Mouse (Mus musculus) neural tube, embryonic 13.5 days (tissue): ENCODE results near the gene Rhebl1. TPM values are rescaled to one million over a fixed set of nuclear protein-coding genes. Genes with fewer than 3 reads are reported as not detected.

Experiments used
- ATAC-seq: fragments of 200-750 bp; cut with Nextera tagmentation; 2 replicates; pipeline ENCODE4 v1.8.0; 2017; ENCODE audit warnings: low read depth, mild to moderate bottlenecking, moderate TSS enrichment, moderate library complexity
- H3K27ac ChIP-seq: fragments of 300-500 bp; sonication (generic); replicated peaks from 2 replicates; pipeline ENCODE4 v1.5.1; 2015; ENCODE audit warnings: moderate library complexity, mild to moderate bottlenecking, inconsistent platforms
- H3K27me3 ChIP-seq: fragments of 300-500 bp; sonication (generic); 2 replicates; pipeline ENCODE4 v1.6.1; 2015; ENCODE audit warnings: mild to moderate bottlenecking, inconsistent platforms
- H3K36me3 ChIP-seq: fragments of 300-500 bp; sonication (generic); 2 replicates; pipeline ENCODE4 v1.6.1; 2015; ENCODE audit warnings: mild to moderate bottlenecking, inconsistent platforms
- H3K4me1 ChIP-seq: fragments of 300-500 bp; sonication (generic); replicated peaks from 2 replicates; pipeline ENCODE4 v1.6.1; 2015; ENCODE audit warnings: inconsistent platforms
- H3K4me2 ChIP-seq: fragments of 300-500 bp; sonication (generic); 2 replicates; pipeline ENCODE4 v1.6.1; 2015; ENCODE audit warnings: inconsistent platforms, mild to moderate bottlenecking, moderate library complexity
- H3K4me3 ChIP-seq: fragments of 300-500 bp; sonication (generic); 2 replicates; pipeline ENCODE4 v1.5.1; 2015; ENCODE audit warnings: mild to moderate bottlenecking, inconsistent platforms
- H3K9ac ChIP-seq: fragments of 300-500 bp; sonication (generic); 2 replicates; pipeline ENCODE4 v1.6.1; 2015; ENCODE audit warnings: moderate library complexity, mild to moderate bottlenecking, inconsistent platforms
- H3K9me3 ChIP-seq: fragments of 300-500 bp; sonication (generic); 2 replicates; pipeline ENCODE4 v1.6.1; 2016; ENCODE audit warnings: inconsistent platforms
- WGBS: fragments of 180-500 bp; shearing (Covaris S2); methylation state at CpG from one replicate; pipeline ENCODE4 v1.1.7; 2015; 5-methylcytosine and 5-hydroxymethylcytosine counted together
- polyA plus RNA-seq: library from polyadenylated mRNA; unstranded; fragments of >200 nt; fragmentation: Nextera tagmentation; extraction: Ambion mirVana; gene quantifications from 2 replicates; pipeline ENCODE4 v1.2.1, GENCODE M21; 2015

Gene Rhebl1
- polyA plus RNA-seq, 1 experiment from 2014 or later, result 33.3 TPM

DNA sequence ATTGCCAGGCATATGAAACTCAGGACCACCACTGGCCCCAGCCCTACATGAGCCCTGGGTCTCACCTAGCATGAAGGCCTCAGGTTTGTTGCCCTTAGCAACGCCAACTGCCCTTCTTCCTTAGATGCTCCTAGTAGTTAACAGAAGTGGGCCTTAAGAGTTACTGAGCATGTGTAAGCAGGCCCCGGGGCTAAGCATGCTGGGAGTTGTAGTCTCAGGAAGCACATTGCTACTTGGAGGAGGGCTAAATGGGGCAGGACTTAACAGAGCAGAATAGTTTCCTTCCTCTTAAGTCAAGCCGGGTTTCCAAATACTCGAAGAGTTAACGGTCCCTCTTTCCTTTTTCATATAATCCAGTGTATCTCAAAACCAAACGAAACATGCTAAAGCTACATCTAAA, 27.0 kb downstream of the Rhebl1 start:
- Histone ChIP-seq H3K36me3 (peaks cover 44% of the 10 kb centered on the region), H3K27me3 (no peaks in the 10 kb centered on the region), H3K4me3 (peak overlapping the region; percentile 98; the same call in 1 of the 2 replicates), H3K4me2 (peak overlapping the region; percentile 100), H3K4me1 (peaks cover 42% of the 10 kb centered on the region), H3K9me3 (no peaks in the 10 kb centered on the region), H3K9ac (peak overlapping the region; percentile 99; the same call in 1 of the 2 replicates), H3K27ac (no peak overlapping the region)
- 80% methylated on average over 6 of the region's 6 CpGs for WGBS
- ATAC-seq, result no peak

DNA sequence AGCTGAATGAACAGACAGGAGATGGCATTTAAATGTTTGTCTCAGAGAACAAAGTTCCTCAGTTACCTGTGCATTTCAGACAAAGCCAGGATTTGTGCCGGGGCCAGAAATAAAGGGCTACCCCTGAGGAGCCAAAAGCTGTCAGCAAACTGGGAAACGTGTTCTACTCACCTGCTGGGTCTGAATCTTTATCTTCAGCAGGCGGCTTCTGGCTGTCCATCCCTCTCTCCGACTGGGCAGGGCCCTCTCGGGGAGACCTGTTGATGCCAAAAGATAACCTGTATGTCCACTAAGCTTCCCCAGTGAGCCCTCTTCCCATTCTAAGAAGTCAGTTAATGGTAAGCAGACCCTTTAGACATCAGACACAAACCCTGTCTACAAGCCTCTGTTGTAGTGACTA, 27.8 kb downstream of the Rhebl1 start:
- H3K4me3 ChIP-seq, result no peak overlapping the region
- 91% methylated on average over 5 of the region's 5 CpGs for WGBS
- no peak overlapping the region for H3K27ac ChIP-seq
- H3K4me2 ChIP-seq, result no peak overlapping the region
- H3K4me1 ChIP-seq, result peaks cover 42% of the 10 kb centered on the region
- no peaks in the 10 kb centered on the region for H3K9me3 ChIP-seq
- no peak for ATAC-seq
- H3K36me3 ChIP-seq, result peaks cover 52% of the 10 kb centered on the region
- no peaks in the 10 kb centered on the region for H3K27me3 ChIP-seq
- no peak overlapping the region for H3K9ac ChIP-seq

GRCm38 (mm10) chr15:98865771-98866170, 28.6 kb downstream of the Rhebl1 start:
- WGBS, result 94% methylated on average over 8 of the region's 8 CpGs
- no peak overlapping the region for H3K27ac ChIP-seq
- H3K36me3 ChIP-seq, result peaks cover 60% of the 10 kb centered on the region
- H3K4me3 ChIP-seq, result no peak overlapping the region
- no peak overlapping the region for H3K9ac ChIP-seq
- ATAC-seq, result no peak
- H3K27me3 ChIP-seq, result no peaks in the 10 kb centered on the region
- no peak overlapping the region for H3K4me2 ChIP-seq
- H3K4me1 ChIP-seq, result peaks cover 42% of the 10 kb centered on the region
- H3K9me3 ChIP-seq, result no peaks in the 10 kb centered on the region

- Histone ChIP-seq H3K4me2 (no peak overlapping the region), H3K4me3 (no peak overlapping the region), H3K4me1 (peaks cover 34% of the 10 kb centered on the region), H3K27me3 (no peaks in the 10 kb centered on the region), H3K36me3 (peaks cover 68% of the 10 kb centered on the region), H3K27ac (no peak overlapping the region), H3K9me3 (no peaks in the 10 kb centered on the region), H3K9ac (no peak overlapping the region)
- 96% methylated on average over 6 of the region's 6 CpGs for WGBS
- no peak for ATAC-seq
Measured at GRCm38 (mm10) chr15:98864951-98865350, 29.4 kb downstream of the Rhebl1 start.

- Histone ChIP-seq H3K4me3 (no peak overlapping the region), H3K4me1 (peaks cover 20% of the 10 kb centered on the region), H3K36me3 (peaks cover 82% of the 10 kb centered on the region), H3K27me3 (no peaks in the 10 kb centered on the region), H3K9me3 (no peaks in the 10 kb centered on the region), H3K4me2 (no peak overlapping the region), H3K9ac (no peak overlapping the region), H3K27ac (no peak overlapping the region)
- 91% methylated on average over 12 of the region's 12 CpGs for WGBS
- ATAC-seq, result no peak
Measured at GRCm38 (mm10) chr15:98863451-98863958, 30.8 kb downstream of the Rhebl1 start.

DNA sequence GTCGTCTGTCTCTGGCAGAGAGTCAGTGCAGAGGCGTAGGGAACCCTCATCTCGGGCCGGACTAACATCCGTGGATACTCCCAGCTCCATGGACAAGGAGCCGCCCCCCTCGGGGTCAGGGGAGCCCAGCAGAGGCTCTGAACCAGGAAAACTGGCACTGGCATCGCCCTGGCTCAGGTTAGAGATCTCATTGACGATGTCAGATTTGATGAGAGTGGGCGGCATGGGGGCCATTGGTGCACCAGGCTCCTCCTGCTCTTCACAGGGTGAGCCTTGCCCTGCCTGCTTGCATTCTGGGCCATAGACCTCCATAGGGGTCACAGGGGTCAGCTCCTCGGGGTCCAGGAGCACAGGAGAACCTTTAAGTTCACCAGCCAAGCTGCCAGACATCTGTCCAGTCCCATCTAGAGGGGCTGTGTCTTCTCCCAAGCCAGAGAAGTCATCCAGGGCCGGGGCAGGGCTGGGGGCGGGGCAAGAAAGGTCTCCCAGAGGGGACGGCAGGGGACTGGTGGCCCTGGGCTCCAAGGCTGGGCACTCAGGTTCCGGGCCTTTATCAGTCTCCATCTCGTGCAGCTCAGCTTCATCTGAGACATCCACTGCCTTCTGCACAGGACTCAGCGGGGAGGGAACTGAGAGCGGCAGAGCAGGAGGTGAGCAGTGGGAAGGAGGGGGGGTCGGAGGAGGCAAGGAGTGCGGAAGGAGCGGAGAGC, 32.5 kb downstream of the Rhebl1 start:
- H3K36me3 ChIP-seq, result peaks cover 99% of the 10 kb centered on the region
- no peak for ATAC-seq
- no peak overlapping the region for H3K27ac ChIP-seq
- H3K9ac ChIP-seq, result no peak overlapping the region
- no peaks in the 10 kb centered on the region for H3K9me3 ChIP-seq
- no peaks in the 10 kb centered on the region for H3K27me3 ChIP-seq
- peaks cover 3% of the 10 kb centered on the region for H3K4me1 ChIP-seq
- no peak overlapping the region for H3K4me2 ChIP-seq
- WGBS, result 88% methylated on average over 21 of the region's 21 CpGs
- H3K4me3 ChIP-seq, result no peak overlapping the region

GRCm38 (mm10) chr15:98860921-98861320, 33.4 kb downstream of the Rhebl1 start:
- H3K4me2 ChIP-seq, result no peak overlapping the region
- H3K9me3 ChIP-seq, result no peaks in the 10 kb centered on the region
- no peak overlapping the region for H3K9ac ChIP-seq
- no peak for ATAC-seq
- 94% methylated on average over 18 of the region's 18 CpGs for WGBS
- H3K4me1 ChIP-seq, result no peaks in the 10 kb centered on the region
- H3K27me3 ChIP-seq, result no peaks in the 10 kb centered on the region
- H3K27ac ChIP-seq, result no peak overlapping the region
- H3K36me3 ChIP-seq, result peaks cover 100% of the 10 kb centered on the region
- no peak overlapping the region for H3K4me3 ChIP-seq

DNA sequence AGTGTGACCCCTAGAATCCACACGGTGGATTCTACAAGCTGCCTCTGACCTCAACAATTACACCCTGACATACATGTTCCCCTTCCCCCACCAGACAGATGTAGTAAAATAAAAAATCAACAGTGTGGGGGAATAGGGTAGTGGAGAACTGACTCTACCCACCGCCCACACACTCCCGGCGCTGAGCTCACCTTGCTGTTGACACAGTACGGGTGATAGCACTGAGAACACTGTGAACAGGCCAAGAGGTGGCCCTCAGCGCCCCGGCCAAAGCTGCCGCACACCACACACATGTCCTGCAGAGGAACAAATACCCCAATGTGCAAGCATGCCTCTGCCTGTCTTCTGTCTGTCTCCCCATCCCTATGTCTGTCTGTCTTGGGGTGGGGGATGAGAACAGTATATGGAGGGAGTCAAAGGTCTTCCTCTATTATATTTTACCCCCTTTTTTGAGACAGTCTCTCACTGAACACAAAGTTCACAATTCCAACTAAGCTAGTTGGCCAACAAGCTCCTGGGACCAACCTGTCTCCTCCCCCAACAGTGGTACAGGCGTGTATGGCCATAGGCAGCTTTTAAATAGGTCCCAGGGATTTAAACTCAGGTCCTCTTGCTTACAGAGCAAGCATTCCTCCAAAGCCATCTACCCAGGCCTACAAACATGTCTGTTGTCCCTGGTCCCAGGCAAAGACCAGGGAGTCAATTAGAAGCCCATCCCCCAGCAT, 34.9 kb downstream of the Rhebl1 start:
- Histone ChIP-seq H3K36me3 (peaks cover 100% of the 10 kb centered on the region), H3K4me1 (no peaks in the 10 kb centered on the region), H3K27ac (no peak overlapping the region), H3K4me3 (no peak overlapping the region), H3K27me3 (no peaks in the 10 kb centered on the region), H3K9me3 (no peaks in the 10 kb centered on the region), H3K4me2 (no peak overlapping the region), H3K9ac (no peak overlapping the region)
- 83% methylated on average over 9 of the region's 9 CpGs for WGBS
- no peak for ATAC-seq

DNA sequence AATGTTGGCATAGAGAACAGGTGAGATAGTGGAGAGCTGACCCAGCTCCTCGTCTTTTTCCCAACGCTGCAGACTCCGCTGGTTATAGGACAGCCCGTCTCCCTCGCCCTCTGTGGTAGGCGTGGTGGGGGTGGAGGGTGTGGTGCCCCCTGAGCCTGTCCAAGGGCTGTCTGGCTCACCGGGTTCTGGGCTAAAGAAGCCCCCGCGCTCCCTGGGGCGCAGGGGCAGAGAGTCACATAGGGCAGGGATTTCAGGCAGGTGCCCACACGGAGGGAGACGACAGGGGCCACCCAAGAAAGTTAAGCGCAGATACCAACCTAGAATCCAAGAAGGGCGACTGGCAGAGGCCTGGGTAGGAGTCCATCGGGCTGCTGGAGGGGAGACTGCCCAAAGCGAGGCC, 40.1 kb downstream of the Rhebl1 start:
- no peak overlapping the region for H3K4me3 ChIP-seq
- peaks cover 100% of the 10 kb centered on the region for H3K36me3 ChIP-seq
- 93% methylated on average over 16 of the region's 16 CpGs for WGBS
- H3K27ac ChIP-seq, result no peak overlapping the region
- no peaks in the 10 kb centered on the region for H3K9me3 ChIP-seq
- ATAC-seq, result no peak
- H3K4me2 ChIP-seq, result no peak overlapping the region
- H3K4me1 ChIP-seq, result no peaks in the 10 kb centered on the region
- no peaks in the 10 kb centered on the region for H3K27me3 ChIP-seq
- H3K9ac ChIP-seq, result no peak overlapping the region

DNA sequence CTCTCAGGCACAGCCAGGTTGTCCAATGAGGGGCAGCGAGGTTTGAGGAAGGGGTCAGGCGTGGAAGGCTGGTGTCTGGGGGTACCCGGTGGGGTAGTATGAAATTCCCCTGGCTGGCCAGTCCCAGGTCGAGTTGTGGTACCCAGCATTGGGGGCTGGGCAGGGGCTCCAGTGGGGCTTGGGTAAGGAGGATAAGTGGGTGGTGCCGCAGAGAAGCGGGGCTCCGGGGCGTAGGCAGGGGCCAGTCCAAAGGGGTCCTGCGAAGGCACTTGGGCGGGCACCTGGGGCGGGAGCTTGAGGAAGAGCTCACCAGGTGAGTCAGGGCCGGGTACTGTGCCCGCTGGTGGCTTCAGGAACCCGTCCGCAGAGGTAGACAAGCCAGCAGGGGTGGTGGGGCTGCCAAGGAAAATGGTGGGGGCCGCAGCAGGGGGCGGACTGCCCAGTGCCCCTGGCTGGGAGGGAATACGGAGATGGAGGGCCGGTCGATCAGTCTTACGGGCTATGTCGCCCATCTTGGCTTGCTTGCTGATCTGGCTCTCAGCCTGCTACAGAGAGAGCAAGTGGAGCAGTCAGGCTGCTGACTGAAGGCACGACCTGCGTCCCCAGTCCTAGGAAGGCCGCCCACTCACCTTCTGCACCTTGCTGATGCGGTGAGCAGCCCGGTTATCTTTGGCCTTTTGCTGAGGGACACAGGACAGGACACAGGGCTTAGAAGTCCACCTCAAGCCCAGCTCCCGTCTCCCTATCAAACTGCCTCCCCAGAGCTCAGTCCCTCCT, 41.0 kb downstream of the Rhebl1 start:
- no peak for ATAC-seq
- Histone ChIP-seq H3K9ac (no peak overlapping the region), H3K27ac (no peak overlapping the region), H3K4me3 (no peak overlapping the region), H3K9me3 (no peaks in the 10 kb centered on the region), H3K4me2 (no peak overlapping the region), H3K27me3 (no peaks in the 10 kb centered on the region), H3K36me3 (peaks cover 100% of the 10 kb centered on the region), H3K4me1 (no peaks in the 10 kb centered on the region)
- 94% methylated on average over 28 of the region's 28 CpGs for WGBS

GRCm38 (mm10) chr15:98852733-98853132, 41.6 kb downstream of the Rhebl1 start:
- Histone ChIP-seq H3K9me3 (no peaks in the 10 kb centered on the region), H3K36me3 (peaks cover 100% of the 10 kb centered on the region), H3K9ac (no peak overlapping the region), H3K27ac (no peak overlapping the region), H3K4me1 (no peaks in the 10 kb centered on the region), H3K27me3 (no peaks in the 10 kb centered on the region), H3K4me3 (no peak overlapping the region), H3K4me2 (no peak overlapping the region)
- ATAC-seq, result no peak
- WGBS, result 94% methylated on average over 9 of the region's 9 CpGs

GRCm38 (mm10) chr15:98852071-98852470, 42.3 kb downstream of the Rhebl1 start:
- Histone ChIP-seq H3K9me3 (no peaks in the 10 kb centered on the region), H3K9ac (no peak overlapping the region), H3K4me1 (no peaks in the 10 kb centered on the region), H3K4me3 (no peak overlapping the region), H3K4me2 (no peak overlapping the region), H3K27ac (no peak overlapping the region), H3K27me3 (no peaks in the 10 kb centered on the region), H3K36me3 (peaks cover 100% of the 10 kb centered on the region)
- no peak for ATAC-seq
- 96% methylated on average over 9 of the region's 9 CpGs for WGBS
